Mouse (Mus musculus) embryo, embryonic 11.5 days (tissue): Measurements from ENCODE around the gene Lgr4.

ENCODE experiments used
- DNase-seq: peaks from one replicate; pipeline ENCODE4 v3.0.0-alpha.2; 2012; ENCODE audit warnings: low read depth, low spot score

The Lgr4 gene

DNA sequence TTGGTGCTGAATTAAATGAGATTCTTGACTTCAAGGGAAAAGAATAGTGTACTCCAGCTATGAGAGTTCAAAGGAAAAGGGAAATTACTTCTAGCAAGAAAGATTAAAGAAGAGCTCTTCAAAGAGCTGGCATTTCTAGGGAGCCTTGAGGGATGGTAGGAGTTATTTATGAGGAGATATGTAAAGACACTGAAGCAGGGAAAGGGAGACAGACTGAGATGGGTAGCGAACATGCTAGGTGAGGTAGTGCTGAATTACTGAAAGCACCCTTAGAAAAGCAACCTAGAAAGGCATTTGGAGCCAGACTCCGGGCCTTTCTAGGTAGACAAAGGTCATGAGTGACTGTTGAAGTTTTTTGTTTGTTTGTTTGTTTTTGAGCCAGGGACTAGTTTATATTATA is 58.7 kb downstream of the Lgr4 start:
- no peak for DNase-seq

DNA sequence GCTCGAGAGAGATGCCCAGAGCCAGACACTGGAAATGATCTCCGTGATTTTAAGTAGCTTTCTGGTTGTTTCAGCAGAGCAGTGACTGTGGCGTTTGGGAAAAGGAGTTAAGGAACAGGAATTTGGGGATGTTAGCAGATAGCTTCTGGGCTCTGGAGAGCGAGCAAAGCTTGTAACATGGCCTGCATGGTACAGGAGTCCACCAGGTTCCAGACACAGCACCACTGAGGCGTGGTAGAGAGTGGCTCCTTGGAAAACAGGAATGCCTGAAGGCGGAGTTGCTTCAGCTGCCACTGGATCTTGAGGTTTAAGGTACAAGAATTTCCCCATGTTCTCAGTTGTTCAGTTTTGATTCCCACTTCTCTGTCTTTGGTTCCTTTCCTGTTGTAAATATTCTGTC is 59.9 kb downstream of the Lgr4 start:
- no peak for DNase-seq

DNA sequence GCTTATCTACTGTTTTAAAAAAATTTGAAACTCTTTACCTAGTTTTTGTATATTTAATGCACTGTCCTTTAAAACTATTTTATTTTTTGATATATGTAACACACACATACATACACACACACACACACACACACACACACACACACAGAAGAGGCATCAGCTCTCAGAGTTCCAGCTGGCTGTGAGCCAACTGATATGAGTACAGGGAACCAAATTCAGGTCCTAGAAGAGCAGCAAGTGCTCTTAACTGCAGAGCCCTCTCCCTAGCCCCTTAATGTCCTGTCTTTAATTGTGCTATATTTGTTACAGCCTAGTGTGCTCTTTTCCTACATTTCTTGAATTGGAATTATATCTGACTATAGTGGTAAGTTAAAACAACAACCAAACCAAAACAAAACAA is 61.8 kb downstream of the Lgr4 start:
- DNase-seq = no peak

- no peak for DNase-seq
Observed at GRCm38 (mm10) chr2:109983435-109983834, 66.0 kb downstream of the Lgr4 start.

GRCm38 (mm10) chr2:109984930-109985329 is 67.5 kb downstream of the Lgr4 start:
- DNase-seq = no peak

DNA sequence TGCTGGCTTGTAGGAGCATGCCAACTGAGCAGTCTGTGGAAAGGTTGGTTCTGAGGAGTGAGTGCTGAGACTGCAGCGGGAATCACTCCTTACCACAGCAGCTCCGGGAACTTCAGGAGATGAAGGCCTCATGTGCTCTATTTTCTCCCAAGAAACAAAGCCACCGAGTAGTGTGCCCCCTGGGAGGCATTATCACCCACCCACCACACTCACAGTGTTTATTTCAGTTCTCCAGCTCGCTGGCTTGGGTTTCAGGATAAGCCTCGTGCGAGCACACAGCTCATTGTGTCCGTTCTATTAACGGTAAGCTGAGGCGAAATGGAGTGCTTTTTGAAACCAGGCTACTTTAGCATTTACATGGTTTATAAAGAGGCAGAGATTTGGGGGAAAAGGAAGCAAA is 68.1 kb downstream of the Lgr4 start:
- no peak for DNase-seq

DNA sequence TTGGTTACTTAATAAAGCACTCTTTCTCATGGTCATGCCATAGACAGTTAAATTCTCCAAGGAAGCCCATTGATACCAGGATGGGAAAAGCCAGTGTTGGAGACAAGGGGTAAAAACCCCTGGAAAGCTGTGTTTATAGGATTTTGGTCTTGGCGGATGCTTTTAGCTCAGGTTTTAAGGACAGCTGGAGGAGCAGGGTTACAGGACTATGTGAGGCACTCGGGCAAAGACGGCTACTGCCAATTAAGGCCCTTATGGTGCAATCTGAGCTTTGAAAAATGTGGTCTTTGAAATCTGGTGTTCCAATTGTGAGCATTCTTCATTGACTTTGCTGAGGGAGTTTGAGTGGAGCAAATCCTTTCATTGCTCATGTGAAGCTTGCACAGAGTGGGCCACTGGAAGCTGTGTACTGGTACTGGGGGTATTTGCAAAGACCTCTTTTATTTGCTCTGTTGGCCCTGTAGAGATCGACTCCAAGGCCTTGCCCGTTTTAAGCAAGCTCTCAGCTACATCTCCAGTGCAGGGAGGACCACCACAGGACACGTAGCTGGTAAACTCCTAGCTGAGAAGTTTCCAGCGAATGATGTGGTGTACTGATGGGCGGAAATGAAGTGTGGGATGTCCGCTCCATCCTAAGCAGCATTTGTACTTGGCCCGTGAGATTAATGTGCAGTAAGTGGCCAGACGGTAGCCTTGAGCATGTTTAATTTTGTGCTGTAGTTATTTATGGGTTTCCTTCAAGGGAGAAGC is 68.8 kb downstream of the Lgr4 start:
- no peak for DNase-seq

GRCm38 (mm10) chr2:109987946-109988345 is 70.5 kb downstream of the Lgr4 start:
- DNase-seq = no peak

GRCm38 (mm10) chr2:109989196-109989595 is 71.7 kb downstream of the Lgr4 start:
- DNase-seq = no peak

- DNase-seq = no peak
Observed at GRCm38 (mm10) chr2:109989679-109990473, 72.4 kb downstream of the Lgr4 start.

DNA sequence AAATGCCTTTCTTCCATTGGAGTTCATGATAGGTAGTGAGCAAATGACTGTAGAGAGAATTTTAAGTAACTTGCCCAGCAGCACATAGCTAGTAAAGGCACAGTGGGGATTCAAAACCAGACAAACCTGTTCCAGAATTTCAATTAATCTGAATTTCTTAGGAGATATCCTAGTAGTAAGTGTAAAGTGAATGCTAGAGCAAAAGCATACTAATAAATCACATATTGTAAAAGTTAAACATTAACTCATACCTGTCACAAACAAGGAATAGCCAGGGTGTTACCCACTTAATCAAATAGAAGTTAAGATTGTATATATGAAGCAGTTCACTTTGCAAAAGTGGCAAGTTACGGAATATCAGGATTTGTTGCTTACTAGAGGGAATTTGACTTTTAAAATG is 74.3 kb downstream of the Lgr4 start:
- DNase-seq = no peak

- no peak for DNase-seq
Observed at GRCm38 (mm10) chr2:109992448-109993073, 75.1 kb downstream of the Lgr4 start.

GRCm38 (mm10) chr2:109993404-109993803 is 76.0 kb downstream of the Lgr4 start:
- no peak for DNase-seq

DNA sequence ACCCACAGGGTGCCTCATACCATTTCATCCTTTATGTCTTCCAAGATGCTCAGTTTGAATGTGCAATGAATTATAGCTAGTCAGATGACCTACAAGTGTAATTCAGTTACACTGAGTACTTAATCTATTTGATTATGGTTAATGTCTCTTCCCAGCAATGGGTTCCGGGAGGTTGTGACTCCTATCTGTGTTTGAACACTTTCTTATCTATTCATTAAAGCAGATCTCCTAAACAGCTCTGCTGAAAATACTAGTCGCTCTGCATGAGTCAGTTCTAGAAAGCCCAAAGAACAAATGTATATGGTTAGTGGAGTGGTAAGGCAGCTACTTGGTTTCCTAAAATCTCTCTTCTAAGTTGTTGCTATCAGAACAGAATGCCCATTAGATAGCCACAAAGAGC is 77.6 kb downstream of the Lgr4 start:
- DNase-seq = no peak

DNA sequence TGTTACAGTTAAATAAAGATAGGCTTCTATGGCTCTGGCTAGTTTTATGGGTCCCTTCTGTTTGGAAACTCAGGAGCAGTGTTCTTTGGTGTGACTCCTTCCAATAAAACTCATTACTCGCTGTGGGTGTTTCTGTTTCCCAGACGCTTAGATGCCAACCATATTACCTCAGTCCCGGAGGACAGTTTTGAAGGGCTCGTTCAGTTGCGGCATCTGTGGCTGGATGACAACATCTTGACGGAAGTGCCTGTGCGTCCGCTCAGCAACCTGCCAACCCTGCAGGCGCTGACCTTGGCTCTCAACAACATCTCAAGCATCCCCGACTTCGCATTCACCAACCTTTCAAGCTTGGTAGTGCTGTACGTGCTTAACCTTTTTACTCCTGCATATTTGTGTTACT is 79.0 kb downstream of the Lgr4 start:
- no peak for DNase-seq

GRCm38 (mm10) chr2:110004668-110005067 is 87.2 kb downstream of the Lgr4 start:
- no peak for DNase-seq

DNA sequence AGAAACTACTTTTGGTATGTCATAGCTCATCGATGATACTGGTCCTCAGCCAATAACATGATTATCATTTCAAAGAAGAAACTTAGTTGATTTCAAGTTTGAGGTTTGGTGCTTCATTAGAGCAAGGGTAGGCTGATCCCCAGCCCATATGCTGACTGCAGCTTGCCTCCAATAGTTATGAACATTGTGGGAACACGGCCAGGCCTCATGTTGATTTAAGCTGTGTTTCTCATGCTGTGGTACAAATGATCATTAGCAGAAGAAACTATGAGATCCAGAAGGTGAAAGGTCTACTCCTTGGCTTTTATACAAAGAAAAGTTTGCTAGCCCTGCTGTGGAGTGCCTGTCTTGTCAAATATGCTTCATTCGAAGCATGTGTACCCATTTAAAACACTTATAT is 87.7 kb downstream of the Lgr4 start:
- no peak for DNase-seq

GRCm38 (mm10) chr2:110005596-110006239 is 88.3 kb downstream of the Lgr4 start:
- no peak for DNase-seq

DNA sequence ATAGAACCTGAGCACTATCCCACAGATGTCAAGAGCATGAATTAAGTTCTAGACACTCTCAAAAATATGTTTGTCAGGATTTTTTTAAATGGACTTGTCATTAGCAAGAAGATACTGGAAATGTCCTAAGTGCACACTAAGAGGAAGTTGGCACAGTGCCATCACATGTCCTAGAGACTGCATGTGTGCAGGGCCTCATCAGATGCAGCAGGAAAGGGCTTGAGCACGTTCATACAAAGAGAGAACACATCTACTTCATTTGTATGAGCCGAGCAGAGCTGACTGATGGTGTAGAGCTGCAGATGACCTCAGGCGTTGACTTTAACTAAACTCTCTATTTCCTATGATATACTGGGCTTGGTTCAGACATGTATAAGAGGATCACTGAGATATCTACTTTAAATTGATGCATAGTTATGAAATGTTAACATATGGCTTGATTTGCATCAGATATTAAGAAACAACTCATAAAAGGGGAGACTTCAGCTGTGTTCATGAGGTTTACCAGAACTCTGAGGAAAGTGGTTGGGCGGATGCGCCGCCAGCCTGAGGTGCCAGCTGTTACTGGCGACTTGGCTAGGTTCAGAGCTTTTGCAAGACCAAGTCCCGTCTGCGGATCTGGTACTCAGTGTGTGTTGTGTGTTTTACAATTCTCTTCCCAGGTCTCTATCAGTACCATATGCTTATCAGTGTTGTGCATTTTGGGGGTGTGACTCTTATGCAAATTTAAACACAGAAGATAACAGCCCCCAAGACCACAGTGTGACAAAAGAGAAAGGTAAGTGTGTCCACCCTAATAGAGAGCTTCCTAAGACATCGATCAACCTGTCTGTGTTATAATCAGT is 90.2 kb downstream of the Lgr4 start:
- no peak for DNase-seq

DNA sequence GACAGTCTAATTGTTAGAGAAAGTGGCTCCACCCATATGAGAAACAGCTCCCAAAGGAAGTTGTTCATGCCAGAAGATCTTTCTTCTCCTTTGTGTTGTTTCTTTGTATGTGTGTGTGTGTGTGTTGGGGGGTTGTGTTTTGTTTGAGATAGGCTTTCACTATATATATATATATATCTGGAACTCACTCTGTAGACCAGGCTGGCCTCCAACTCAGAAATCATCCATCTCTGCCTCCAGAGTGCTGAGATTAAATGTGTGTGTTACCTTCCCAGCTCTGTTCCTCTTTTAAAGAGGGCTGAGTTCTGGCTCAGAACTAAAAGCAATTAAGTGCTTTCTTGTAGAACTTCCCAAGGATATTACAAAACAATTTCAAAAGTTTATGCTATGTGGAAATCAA is 92.0 kb downstream of the Lgr4 start:
- DNase-seq = no peak

DNA sequence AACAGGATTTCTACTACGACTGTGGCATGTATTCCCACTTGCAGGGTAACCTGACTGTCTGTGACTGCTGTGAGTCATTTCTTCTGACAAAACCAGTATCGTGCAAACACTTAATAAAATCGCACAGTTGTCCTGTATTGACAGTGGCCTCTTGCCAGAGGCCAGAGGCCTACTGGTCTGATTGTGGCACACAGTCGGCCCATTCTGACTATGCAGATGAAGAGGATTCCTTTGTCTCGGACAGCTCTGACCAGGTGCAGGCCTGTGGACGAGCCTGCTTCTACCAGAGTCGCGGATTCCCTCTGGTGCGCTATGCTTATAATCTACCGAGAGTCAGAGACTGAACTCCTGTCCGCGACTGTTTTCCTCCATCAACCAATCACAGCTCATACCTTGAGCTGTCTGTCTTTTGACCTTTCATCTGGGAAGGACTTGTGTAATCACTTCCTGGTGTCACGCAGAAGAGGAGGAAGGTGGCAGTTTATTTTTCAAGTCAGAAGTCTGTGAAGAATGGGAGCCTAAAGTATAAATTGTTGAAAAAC is 94.8 kb downstream of the Lgr4 start:
- no peak for DNase-seq
